Mouse (Mus musculus): ENCODE measurements at regions not wholly inside any gene's neighbourhood (a gene's known extent, or its start where the extent isn't known, plus 50 kb on each side); places are given as distances from the start of the nearest gene placed in this dataset.

- no peak for DNase-seq (ENCODE audit: low read depth)
Measured at GRCm38 (mm10) chr12:12765490-12766058, 176.1 kb downstream of the Mycn start.

- DNase-seq (ENCODE audit: low read depth), result no peak
Measured at GRCm38 (mm10) chr12:12765055-12765454, 176.7 kb downstream of the Mycn start.

- DNase-seq (ENCODE audit: low read depth), result no peak
Measured at GRCm38 (mm10) chr12:12764586-12764985, 177.1 kb downstream of the Mycn start.

GRCm38 (mm10) chr12:12756301-12756948 lies 185.3 kb downstream of the Mycn start:
- no peak for DNase-seq (ENCODE audit: low read depth)

- no peak for DNase-seq (ENCODE audit: low read depth)
Measured at GRCm38 (mm10) chr12:12753849-12754248, 187.9 kb downstream of the Mycn start.

GRCm38 (mm10) chr12:12751670-12752426 lies 189.9 kb downstream of the Mycn start:
- DNase-seq (ENCODE audit: low read depth), result no peak

GRCm38 (mm10) chr12:12749690-12750089 lies 192.0 kb downstream of the Mycn start:
- no peak for DNase-seq (ENCODE audit: low read depth)

GRCm38 (mm10) chr12:12746852-12747454 lies 194.8 kb downstream of the Mycn start:
- no peak for DNase-seq (ENCODE audit: low read depth)

GRCm38 (mm10) chr12:12744492-12744891 lies 197.2 kb downstream of the Mycn start:
- DNase-seq (ENCODE audit: low read depth), result no peak

GRCm38 (mm10) chr12:12738631-12739331 lies 202.9 kb downstream of the Mycn start:
- no peak for DNase-seq (ENCODE audit: low read depth)

- DNase-seq (ENCODE audit: low read depth), result no peak
Measured at GRCm38 (mm10) chr12:12725797-12726196, 215.9 kb downstream of the Mycn start.

GRCm38 (mm10) chr12:12725075-12725474 lies 216.6 kb downstream of the Mycn start:
- no peak for DNase-seq (ENCODE audit: low read depth)

GRCm38 (mm10) chr12:12723724-12724487 lies 217.8 kb downstream of the Mycn start:
- DNase-seq (ENCODE audit: low read depth), result no peak

- DNase-seq (ENCODE audit: low read depth), result no peak
Measured at GRCm38 (mm10) chr12:12722982-12723661, 218.6 kb downstream of the Mycn start.

- DNase-seq (ENCODE audit: low read depth), result no peak
Measured at GRCm38 (mm10) chr12:12716691-12717090, 225.0 kb downstream of the Mycn start.

- DNase-seq (ENCODE audit: low read depth), result no peak
Measured at GRCm38 (mm10) chr12:12715956-12716669, 225.6 kb downstream of the Mycn start.

GRCm38 (mm10) chr12:12715528-12715927 lies 226.2 kb downstream of the Mycn start:
- no peak for DNase-seq (ENCODE audit: low read depth)

GRCm38 (mm10) chr12:12710184-12710609 lies 231.5 kb downstream of the Mycn start:
- DNase-seq (ENCODE audit: low read depth), result no peak

- no peak for DNase-seq (ENCODE audit: low read depth)
Measured at GRCm38 (mm10) chr12:12708954-12709523, 232.7 kb downstream of the Mycn start.
